Mouse (Mus musculus) ovary, adult 18-20 months (tissue): ENCODE measurements around the gene Ifngr2.
"Not testable (repeated sequence)": the region's sequence is repeated elsewhere in the genome, so short reads cannot be mapped to it uniquely, and the experiment has no call there.

ENCODE experiments used
- DNase-seq: peaks from one replicate; pipeline ENCODE4 v3.0.0; 2022; ENCODE audit warnings: low spot score, mixed read lengths

Gene Ifngr2

GRCm38 (mm10) chr16:91546836-91547741 is at the start of gene Ifngr2:
Ifngr2 (plus strand) TSS chr16:91547072.
- DNase-seq, result peak; percentile 58

- DNase-seq, result no peak
Observed at GRCm38 (mm10) chr16:91498041-91498440, 48.8 kb upstream of the Ifngr2 start.

- no peak for DNase-seq
Observed at GRCm38 (mm10) chr16:91504701-91505100, 42.2 kb upstream of the Ifngr2 start.

- DNase-seq, result no peak
Observed at GRCm38 (mm10) chr16:91505116-91505601, 41.7 kb upstream of the Ifngr2 start.

GRCm38 (mm10) chr16:91506396-91506795 is 40.5 kb upstream of the Ifngr2 start:
- no peak for DNase-seq

GRCm38 (mm10) chr16:91512161-91512787 is 34.6 kb upstream of the Ifngr2 start:
- peak; percentile 48 for DNase-seq

GRCm38 (mm10) chr16:91513099-91513498 is 33.8 kb upstream of the Ifngr2 start:
- DNase-seq, result no peak

- DNase-seq, result no peak
Observed at GRCm38 (mm10) chr16:91517020-91517419, 29.9 kb upstream of the Ifngr2 start.

- no peak for DNase-seq
Observed at GRCm38 (mm10) chr16:91522040-91522439, 24.8 kb upstream of the Ifngr2 start.

GRCm38 (mm10) chr16:91522479-91523309 is 24.2 kb upstream of the Ifngr2 start:
- no peak for DNase-seq

- no peak for DNase-seq
Observed at GRCm38 (mm10) chr16:91524206-91524605, 22.7 kb upstream of the Ifngr2 start.

GRCm38 (mm10) chr16:91526274-91526673 is 20.6 kb upstream of the Ifngr2 start:
- no peak for DNase-seq

- DNase-seq, result no peak
Observed at GRCm38 (mm10) chr16:91527051-91527450, 19.8 kb upstream of the Ifngr2 start.

- no peak for DNase-seq
Observed at GRCm38 (mm10) chr16:91527500-91527899, 19.4 kb upstream of the Ifngr2 start.

GRCm38 (mm10) chr16:91528578-91528977 is 18.3 kb upstream of the Ifngr2 start:
- DNase-seq, result no peak

GRCm38 (mm10) chr16:91530830-91531229 is 16.0 kb upstream of the Ifngr2 start:
- not testable (repeated sequence) for DNase-seq

- no peak for DNase-seq
Observed at GRCm38 (mm10) chr16:91531856-91532255, 15.0 kb upstream of the Ifngr2 start.

- no peak for DNase-seq
Observed at GRCm38 (mm10) chr16:91532429-91532828, 14.4 kb upstream of the Ifngr2 start.

GRCm38 (mm10) chr16:91533097-91534001 is 13.5 kb upstream of the Ifngr2 start:
- DNase-seq, result no peak

GRCm38 (mm10) chr16:91534477-91534876 is 12.4 kb upstream of the Ifngr2 start:
- no peak for DNase-seq

GRCm38 (mm10) chr16:91534888-91535287 is 12.0 kb upstream of the Ifngr2 start:
- no peak for DNase-seq
